Mouse (Mus musculus): Measurements from ENCODE around the gene Popdc3.
"Not testable (repeated sequence)": the region's sequence is repeated elsewhere in the genome, so short reads cannot be mapped to it uniquely, and the experiment has no call there.

Popdc3 gene

GRCm38 (mm10) chr10:45311624-45312023 is 133.7 kb downstream of the Popdc3 start:
- DNase-seq (ENCODE audit: low spot score), result no peak

GRCm38 (mm10) chr10:45314865-45315264 is 137.0 kb downstream of the Popdc3 start:
- no peak for DNase-seq (ENCODE audit: low spot score)

GRCm38 (mm10) chr10:45318922-45319321 is 141.0 kb downstream of the Popdc3 start:
- no peak for DNase-seq (ENCODE audit: low spot score)

- DNase-seq (ENCODE audit: low spot score), result no peak
Measured at GRCm38 (mm10) chr10:45320296-45320695, 142.4 kb downstream of the Popdc3 start.

GRCm38 (mm10) chr10:45324159-45324558 is 146.3 kb downstream of the Popdc3 start:
- no peak for DNase-seq (ENCODE audit: low spot score)

GRCm38 (mm10) chr10:45328196-45329000 is 150.5 kb downstream of the Popdc3 start:
- DNase-seq (ENCODE audit: low spot score), result no peak

- DNase-seq (ENCODE audit: low spot score), result no peak
Measured at GRCm38 (mm10) chr10:45334925-45335324, 157.0 kb downstream of the Popdc3 start.

GRCm38 (mm10) chr10:45335434-45336422 is 157.8 kb downstream of the Popdc3 start, which contains the start of gene Bves:
Bves (plus strand) TSS chr10:45335772.
- no peak for DNase-seq (ENCODE audit: low spot score)

- DNase-seq (ENCODE audit: low spot score), result no peak
Measured at GRCm38 (mm10) chr10:45339106-45339505, 161.2 kb downstream of the Popdc3 start.

GRCm38 (mm10) chr10:45344381-45344780 is 166.5 kb downstream of the Popdc3 start:
- no peak for DNase-seq (ENCODE audit: low spot score)

- no peak for DNase-seq (ENCODE audit: low spot score)
Measured at GRCm38 (mm10) chr10:45345217-45345616, 167.3 kb downstream of the Popdc3 start.

- not testable (repeated sequence) for DNase-seq (ENCODE audit: low spot score)
Measured at GRCm38 (mm10) chr10:45348143-45348542, 170.2 kb downstream of the Popdc3 start.

- DNase-seq (ENCODE audit: low spot score), result no peak
Measured at GRCm38 (mm10) chr10:45356091-45356490, 178.2 kb downstream of the Popdc3 start.

- no peak for DNase-seq (ENCODE audit: low spot score)
Measured at GRCm38 (mm10) chr10:45363396-45363795, 185.5 kb downstream of the Popdc3 start.

GRCm38 (mm10) chr10:45366987-45367705 is 189.2 kb downstream of the Popdc3 start:
- no peak for DNase-seq (ENCODE audit: low spot score)
